Mouse (Mus musculus): ENCODE results near the gene Srsf4.

The Srsf4 gene

GRCm38 (mm10) chr4:131873293-131874168 is at the start of gene Srsf4:
Gene Srsf4, plus strand, starts transcription at chr4:131873617.
- DNase-seq (ENCODE audit: low spot score in 2 of 2): peak; percentile 86 to 91

DNA sequence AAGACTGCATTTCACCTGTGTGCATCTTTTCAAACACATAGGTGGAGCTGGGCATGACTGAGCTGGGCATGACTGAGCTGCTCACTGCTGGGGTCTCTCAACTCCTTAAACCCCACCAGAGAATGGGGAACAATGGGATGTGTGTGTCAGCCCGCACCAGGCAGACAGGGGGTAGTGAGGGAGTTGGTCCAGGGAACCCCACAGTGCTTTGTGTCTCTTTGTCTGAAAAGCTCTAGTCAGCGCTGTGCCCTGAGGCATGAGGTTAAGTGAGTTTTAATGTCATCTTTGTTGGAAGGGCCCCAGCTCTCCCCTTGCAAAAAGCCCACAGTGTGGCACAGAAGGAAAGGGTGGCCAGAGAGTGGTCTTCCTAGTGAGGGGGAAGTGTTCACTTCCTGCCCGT is 48.5 kb upstream of the Srsf4 start:
- no peak for DNase-seq (ENCODE audit: low spot score in 2 of 2)

DNA sequence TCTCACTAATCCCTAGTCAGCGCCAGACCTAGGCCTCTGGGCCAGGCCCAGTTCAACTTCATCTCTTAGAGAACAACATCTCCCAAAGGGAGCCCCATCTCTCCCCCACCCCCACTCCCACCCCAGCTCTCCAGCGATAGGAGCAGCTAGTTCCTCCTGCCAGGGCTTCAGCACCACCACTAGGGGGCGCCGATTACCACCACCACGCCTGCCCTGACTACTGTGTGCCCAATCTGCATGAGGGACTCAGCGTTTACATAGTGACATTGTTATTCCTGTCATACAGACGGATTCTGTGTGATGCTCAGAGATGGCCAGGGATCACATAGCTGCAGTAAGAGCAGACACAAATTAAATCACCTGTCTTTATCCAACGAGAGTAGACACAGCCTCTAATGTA is 47.6 kb upstream of the Srsf4 start:
- no peak for DNase-seq (ENCODE audit: low spot score in 2 of 2)

- no peak for DNase-seq (ENCODE audit: low spot score in 2 of 2)
Observed at GRCm38 (mm10) chr4:131826905-131827304, 46.5 kb upstream of the Srsf4 start.

DNA sequence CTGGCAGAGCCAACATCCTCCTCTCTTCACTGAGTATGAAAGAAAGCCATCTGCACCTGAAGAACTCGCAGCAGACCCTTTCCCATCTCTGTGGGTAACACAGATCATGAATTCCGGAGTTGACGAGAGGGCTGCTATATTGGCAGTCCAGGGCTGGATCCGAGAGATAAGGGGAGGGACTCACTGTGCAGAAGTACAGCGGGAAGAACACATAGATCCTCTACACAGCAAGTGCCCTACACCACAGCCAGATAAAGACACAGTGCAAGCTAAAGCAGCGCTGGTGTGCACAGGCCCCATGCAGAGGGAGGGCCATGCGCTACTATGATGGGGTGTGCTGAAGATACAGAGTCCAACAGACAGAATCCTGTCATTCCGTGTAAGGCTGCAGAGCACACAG is 44.3 kb upstream of the Srsf4 start:
- DNase-seq (ENCODE audit: low spot score in 2 of 2): no peak

DNA sequence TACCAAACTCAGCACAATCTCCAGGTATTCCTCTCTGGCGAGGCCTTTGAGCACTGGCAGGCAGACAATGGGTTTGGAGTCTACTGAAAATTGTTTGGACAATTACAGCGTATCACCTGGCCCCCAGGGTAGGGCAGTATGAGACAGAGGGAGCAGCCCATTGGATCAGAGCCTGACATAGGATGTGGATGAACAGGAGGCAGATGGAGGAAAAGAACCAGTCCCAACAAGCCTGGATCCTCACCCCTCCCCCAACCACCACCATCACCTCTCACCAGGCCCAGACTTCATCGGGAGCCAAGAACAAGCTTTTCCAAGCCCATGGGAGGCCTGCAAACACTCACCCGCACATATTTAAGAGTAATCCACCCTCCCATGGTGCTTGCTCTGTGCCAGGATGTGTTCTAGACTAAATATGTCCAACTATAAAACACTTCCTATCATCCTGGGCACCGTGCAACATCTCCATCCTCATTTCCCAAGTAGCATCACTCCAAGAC is 41.8 kb upstream of the Srsf4 start:
- DNase-seq (ENCODE audit: low spot score in 2 of 2): no peak

- no peak for DNase-seq (ENCODE audit: low spot score in 2 of 2)
Observed at GRCm38 (mm10) chr4:131832759-131833407, 40.5 kb upstream of the Srsf4 start.

DNA sequence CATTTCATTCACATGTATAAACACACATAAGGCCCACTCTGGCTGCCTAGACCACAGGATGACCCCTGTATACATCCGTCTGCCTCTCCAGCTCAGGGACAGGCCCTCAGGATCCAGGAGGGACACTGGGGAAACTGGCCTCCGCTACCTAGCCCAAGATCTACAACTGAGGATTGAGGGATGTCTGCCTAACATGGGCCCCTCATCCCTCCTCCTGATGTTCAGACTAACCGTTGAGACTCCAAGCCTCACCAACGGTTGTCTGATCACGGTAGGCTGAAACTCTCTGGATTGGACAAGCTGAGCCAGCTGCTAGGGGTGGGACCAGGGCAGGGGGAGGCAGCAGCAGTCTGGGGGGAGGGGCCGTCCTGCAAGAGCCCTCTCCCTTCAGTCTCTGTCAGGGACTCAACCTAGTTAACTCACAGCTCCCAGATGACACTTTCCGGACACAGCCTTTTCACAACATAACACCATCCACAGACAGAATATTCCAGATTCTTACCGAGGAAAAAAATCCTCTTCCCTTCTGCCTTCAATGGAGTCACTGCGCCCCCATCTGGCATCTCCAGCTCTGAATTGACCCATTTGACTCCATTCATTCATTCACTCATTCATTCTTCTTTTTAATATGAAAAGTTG is 39.3 kb upstream of the Srsf4 start:
- no peak for DNase-seq (ENCODE audit: low spot score in 2 of 2)

- DNase-seq (ENCODE audit: low spot score in 2 of 2): no peak
Observed at GRCm38 (mm10) chr4:131836351-131836881, 37.0 kb upstream of the Srsf4 start.

- DNase-seq (ENCODE audit: low spot score in 2 of 2): no peak
Observed at GRCm38 (mm10) chr4:131836891-131837491, 36.4 kb upstream of the Srsf4 start.

DNA sequence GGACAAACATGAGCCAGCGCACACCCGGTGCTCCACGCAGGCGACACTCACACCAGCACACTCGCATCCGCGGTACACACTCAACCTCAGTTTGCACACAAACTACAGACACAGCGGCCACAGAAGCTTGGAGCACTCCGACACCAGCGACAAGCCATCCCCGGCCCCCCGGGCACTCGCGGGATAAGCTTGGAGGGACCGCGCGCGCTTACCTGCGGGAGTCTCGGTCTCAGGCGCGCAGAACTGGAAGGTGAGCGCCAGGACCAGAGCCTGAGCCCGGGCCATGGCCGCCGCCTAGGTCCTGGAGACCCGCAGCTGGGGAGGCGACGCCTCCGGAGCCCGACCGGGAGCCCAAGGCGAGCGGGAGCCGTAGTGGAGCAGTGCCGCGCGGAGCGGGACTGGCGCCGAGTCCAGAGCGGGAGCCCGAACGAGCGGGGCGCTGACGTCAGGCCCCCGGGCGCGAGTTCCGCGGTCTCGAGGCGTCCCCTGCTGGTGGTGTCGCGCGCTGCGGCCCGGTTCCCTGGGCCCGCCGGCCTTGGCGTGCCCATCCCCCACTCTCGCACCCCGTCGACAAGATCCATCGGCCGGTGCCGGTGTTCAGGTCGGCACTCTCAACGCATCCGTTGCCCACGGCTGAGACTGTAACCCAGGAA is 35.4 kb upstream of the Srsf4 start, which contains the start of gene Ptpru:
Gene Ptpru, minus strand, starts transcription at position 417 of the 653 bp plus-strand sequence.
- peak; percentile 91 to 92 for DNase-seq (ENCODE audit: low spot score in 2 of 2)

DNA sequence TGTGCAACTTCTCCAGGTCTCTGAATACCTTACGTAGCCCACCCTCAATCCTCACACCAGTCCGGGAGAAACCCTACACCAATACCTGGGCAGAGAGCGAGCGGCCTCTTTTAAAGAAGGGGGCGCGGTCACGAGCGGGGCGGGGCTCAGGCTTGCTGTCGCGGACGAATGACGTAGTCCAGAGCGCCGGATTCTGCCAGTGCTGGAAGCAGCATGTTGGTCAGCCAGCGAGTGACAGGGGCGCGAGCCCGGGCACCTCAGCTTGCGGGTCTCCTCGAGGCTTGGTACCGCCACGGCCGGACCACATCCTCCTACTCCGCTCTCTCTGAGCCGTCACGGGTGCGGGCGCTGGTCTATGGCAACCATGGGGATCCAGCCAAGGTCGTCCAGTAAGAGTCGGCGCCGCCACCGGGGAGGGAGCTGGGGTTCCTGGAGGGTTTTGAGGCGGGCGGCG is 30.1 kb upstream of the Srsf4 start, which contains the start of gene Mecr:
Gene Mecr, plus strand, starts transcription at position 181 of the 454 bp plus-strand sequence.
- peak; percentile 93 to 96 for DNase-seq (ENCODE audit: low spot score in 2 of 2)

GRCm38 (mm10) chr4:131845991-131846778 is 27.2 kb upstream of the Srsf4 start:
- DNase-seq (ENCODE audit: low spot score in 2 of 2): no peak

- no peak for DNase-seq (ENCODE audit: low spot score in 2 of 2)
Observed at GRCm38 (mm10) chr4:131848082-131848481, 25.3 kb upstream of the Srsf4 start.

GRCm38 (mm10) chr4:131849986-131850638 is 23.3 kb upstream of the Srsf4 start:
- DNase-seq (ENCODE audit: low spot score in 2 of 2): peak in 1 of 2 experiments; percentile 62

DNA sequence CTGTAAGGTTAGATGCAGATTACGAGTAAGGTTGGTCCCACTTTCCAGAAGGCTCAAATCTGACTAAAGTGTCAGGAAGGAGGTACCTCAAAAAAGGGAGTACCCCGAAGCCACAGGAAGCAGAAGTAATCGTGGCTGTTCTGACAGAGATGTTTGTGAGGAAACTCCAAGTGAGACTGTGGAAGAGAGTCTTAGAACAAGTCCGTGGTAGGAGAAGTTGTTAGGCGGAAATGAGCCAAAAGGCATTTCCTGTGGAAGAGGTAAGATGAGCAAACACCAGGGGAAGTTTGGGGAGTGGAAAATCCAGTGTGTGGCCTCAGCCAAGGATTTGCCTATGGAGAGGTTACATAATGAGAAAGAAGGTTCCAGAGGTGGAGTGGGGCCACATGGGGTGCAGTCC is 18.5 kb upstream of the Srsf4 start:
- DNase-seq (ENCODE audit: low spot score in 2 of 2): no peak

- DNase-seq (ENCODE audit: low spot score in 2 of 2): peak; percentile 75 to 89
Observed at GRCm38 (mm10) chr4:131860492-131861340, 12.7 kb upstream of the Srsf4 start.

- no peak for DNase-seq (ENCODE audit: low spot score in 2 of 2)
Observed at GRCm38 (mm10) chr4:131861341-131861739, 12.1 kb upstream of the Srsf4 start.
